Mouse (Mus musculus) small intestine, adult 2 months (tissue): ENCODE measurements at regions not wholly inside any gene's neighbourhood (a gene's known extent, or its start where the extent isn't known, plus 50 kb on each side); places are given as distances from the start of the nearest gene placed in this dataset.

Experiments used
- CTCF ChIP-seq: fragments of 200-500 bp; IDR thresholded peaks from 2 replicates; pipeline ENCODE4 v1.5.1; 2012; ENCODE audit warnings: low read depth, mild to moderate bottlenecking, control low read depth, inconsistent platforms, low read length, moderate library complexity, mixed read lengths; ENCODE audit not compliant: insufficient replicate concordance, insufficient read length; ENCODE audit errors: extremely low read depth
- POLR2A ChIP-seq: fragments of 200-500 bp; IDR thresholded peaks from 2 replicates; pipeline ENCODE4 v1.6.1; 2012; ENCODE audit warnings: low read depth, mild to moderate bottlenecking, control low read depth, inconsistent platforms, low read length, moderate library complexity

DNA sequence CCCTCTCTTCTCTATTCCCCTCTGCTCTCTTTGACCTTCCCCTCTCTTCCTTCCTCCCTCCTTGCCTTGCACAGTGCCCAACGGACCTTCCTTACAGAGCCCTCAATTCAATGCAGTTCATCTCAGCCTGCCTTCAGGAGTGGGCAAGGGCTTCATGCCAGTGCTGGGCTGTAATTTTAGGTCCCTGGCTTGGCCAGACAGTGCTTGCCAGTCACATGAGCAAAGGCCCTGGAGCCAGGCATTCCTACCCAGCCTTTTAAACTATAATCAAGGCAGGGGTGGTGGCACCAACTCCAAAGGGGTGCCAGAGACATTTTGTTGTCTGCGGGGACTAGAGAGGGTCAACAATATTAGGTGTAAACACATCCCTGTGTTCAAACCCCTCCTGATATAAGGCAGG lies 150.9 kb downstream of the Efnb1 start:
- TF ChIP-seq CTCF: no peak
- no peak for TF ChIP-seq POLR2A
